Mouse (Mus musculus) central nervous system, embryonic 11.5 days (tissue): ENCODE results near the gene Kdm6b. TPM values are rescaled to one million over a fixed set of nuclear protein-coding genes. Genes with fewer than 3 reads are reported as not detected.

Experiments used
- polyA plus RNA-seq: library from polyadenylated mRNA; depleted of rRNA; stranded (reverse); fragments of >200 nt; gene quantifications from 2 replicates; pipeline ENCODE4 v1.2.3, GENCODE M21; 2012; rRNA removed

The Kdm6b gene
- polyA plus RNA-seq: 23.4 and 26.2 TPM in 2 replicates

DNA sequence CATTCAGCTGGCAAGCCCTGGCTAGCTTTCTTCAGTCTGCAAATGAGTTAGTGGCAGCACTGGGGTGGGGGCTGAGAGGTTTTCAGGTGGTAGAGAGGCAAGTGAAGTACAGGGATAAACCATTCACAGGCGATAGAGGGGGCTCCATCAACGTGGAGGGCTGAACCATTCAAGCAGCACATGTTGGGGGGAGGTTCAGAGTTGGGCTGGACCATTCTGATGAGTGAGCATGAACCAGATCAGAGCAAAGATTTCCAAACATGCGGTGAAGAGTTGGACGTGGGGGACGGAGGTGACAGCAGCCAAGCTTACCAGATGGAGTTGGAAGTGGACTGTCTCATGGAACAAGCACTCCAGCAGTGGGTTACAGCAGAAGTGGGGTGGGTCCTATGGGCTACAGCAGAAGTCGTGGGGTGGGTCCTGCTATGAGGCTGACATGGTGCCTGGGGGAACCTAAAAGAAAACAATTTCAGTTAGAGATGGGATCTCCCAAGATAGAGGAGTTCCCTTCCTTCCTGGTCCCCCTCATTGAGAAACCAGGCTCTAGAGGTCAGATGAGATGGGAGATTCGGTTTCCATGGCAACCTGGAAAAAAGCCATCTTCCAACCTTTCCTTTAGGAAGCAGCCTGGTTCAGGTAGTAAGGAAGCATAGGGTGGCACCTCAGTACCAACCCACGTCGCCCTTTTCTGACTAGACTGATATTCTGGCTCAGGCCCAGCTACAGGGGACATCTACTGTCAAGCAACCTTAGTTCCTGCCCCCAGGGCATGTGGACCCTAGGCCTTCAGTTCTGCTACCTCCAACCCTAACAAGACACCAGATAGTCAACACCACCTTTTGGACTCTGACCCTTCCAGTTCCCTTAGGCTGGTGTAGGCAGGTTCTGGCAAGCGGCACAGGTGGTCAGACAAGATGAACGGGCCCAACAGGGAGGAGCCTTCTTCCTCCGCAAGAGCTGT is at the start of gene Kdm6b:
Gene Kdm6b, minus strand, starts transcription at position 455 of the 961 bp plus-strand sequence.

DNA sequence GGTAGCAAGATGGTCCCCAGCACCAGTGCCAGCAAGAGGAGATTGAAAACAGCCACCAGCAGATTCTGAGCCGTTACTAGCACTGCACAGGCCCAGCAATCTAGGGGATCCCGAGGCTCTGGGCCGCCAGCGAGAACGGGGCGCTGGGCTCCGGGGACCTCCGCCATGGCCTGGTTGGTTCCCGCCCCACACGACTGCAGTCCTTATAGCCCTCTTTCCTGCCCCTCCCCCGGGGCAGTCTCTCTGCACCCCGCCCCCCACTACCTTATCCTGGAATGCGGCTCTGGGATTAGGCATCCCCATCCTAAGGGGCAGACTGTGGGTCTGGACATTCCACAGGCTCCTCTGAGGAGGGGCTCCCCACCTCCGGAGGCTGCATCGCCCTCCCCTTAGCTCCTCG is 15.4 kb downstream of the Kdm6b start, which contains the start of gene Tmem88:
Gene Tmem88, minus strand, starts transcription at position 176 of the 400 bp plus-strand sequence.

DNA sequence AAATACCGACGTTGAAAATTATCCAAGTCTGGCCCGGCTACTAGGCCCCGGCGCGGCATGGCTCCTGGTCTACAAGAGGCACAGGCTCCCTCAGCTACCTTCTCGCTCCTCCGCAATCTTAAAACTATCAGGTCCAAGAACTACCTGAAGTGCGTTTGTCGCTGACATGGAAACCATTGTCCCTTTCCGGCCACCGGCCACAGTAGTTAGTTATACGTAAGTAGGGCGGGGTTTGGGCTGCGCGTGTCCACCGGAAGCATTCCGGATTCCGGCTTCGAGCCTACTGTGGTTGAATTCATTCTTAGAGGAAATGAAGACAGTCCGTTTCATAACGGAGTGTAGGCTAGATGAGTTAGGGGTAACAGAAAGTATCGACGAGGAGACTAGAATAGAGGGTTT is 18.2 kb downstream of the Kdm6b start, which contains the start of the genes Naa38 and Cyb5d1:
Gene Naa38, plus strand, starts transcription at position 253 of the 399 bp plus-strand sequence.
Gene Cyb5d1, minus strand, starts transcription at position 397 of the 399 bp plus-strand sequence.

DNA sequence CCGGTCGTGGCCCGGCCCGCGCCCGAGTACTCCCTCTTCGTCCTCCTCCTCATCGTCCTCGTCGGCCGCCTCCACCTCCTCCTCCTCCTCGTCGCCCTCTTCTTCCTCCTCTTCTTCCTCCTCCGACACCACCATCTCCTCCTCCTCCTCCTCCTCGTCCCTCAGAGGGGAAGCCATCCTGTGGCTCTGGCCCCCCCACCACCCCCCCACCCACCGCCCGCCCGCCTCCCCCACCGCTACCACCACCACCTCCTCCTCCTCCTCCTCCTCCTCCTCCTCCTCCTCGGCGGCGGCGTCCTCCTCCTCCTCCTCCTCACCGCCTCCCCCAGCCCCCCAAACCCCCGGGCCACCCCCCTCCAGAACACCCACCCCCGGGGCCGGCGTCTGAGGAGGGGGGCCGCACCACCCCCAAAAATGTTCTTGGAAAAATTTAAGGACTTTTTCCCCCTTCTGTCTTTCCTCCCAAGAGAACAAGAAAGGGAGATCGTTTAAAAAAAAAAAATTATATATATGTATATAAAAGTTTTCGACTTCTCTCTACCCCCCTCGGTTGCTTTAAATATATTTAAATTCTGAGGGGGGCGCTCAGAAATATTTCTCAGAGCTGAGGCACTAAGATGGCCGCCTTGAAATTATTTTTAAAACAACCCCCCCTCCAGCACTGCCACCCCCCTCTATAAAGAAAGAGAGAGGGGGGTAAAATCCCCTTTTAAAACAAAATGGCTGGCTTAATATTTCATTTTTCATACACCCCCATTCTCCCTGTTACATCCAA is 44.1 kb downstream of the Kdm6b start, which contains the start of gene Chd3:
Gene Chd3, minus strand, starts transcription at position 192 of the 775 bp plus-strand sequence.

Other genes with a start within 250 kb of the Kdm6b start
- gene Alox8, start 215.8 kb downstream of the Kdm6b start, polyA plus RNA-seq: 0.05 and 0.07 TPM in 2 replicates
- 0.05 and 0.06 TPM in 2 replicates for gene Gucy2e, start 176.6 kb downstream of the Kdm6b start, polyA plus RNA-seq
- gene Cntrob, start 89.9 kb downstream of the Kdm6b start, polyA plus RNA-seq: 49.2 and 87.7 TPM in 2 replicates
- gene Trappc1, start 89.7 kb downstream of the Kdm6b start, polyA plus RNA-seq: 142 and 178 TPM in 2 replicates
- gene Kcnab3, start 87.4 kb downstream of the Kdm6b start, polyA plus RNA-seq: 3.3 and 3.6 TPM in 2 replicates
- 23.9 and 43.4 TPM in 2 replicates for gene Rnf227, start 73.2 kb downstream of the Kdm6b start, polyA plus RNA-seq
- gene Chd3, start 44.3 kb downstream of the Kdm6b start, polyA plus RNA-seq: 300 and 312 TPM in 2 replicates
- gene Naa38, start 18.2 kb downstream of the Kdm6b start, polyA plus RNA-seq: 82.7 and 106 TPM in 2 replicates
- 32.4 and 41.8 TPM in 2 replicates for gene Cyb5d1, start 18.0 kb downstream of the Kdm6b start, polyA plus RNA-seq
- gene Tmem88, start 15.4 kb downstream of the Kdm6b start, polyA plus RNA-seq: 8.5 and 12.8 TPM in 2 replicates
- gene Dnah2, start 135.4 kb upstream of the Kdm6b start, polyA plus RNA-seq: 1.5 and 2.1 TPM in 2 replicates
- 60.4 and 60.6 TPM in 2 replicates for gene Efnb3, start 146.5 kb upstream of the Kdm6b start, polyA plus RNA-seq
- gene Wrap53, start 166.6 kb upstream of the Kdm6b start, polyA plus RNA-seq: 22.5 and 33.0 TPM in 2 replicates
- gene Trp53, start 166.7 kb upstream of the Kdm6b start, polyA plus RNA-seq: 151 and 154 TPM in 2 replicates
- 11.4 and 13.4 TPM in 2 replicates for gene Atp1b2, start 192.3 kb upstream of the Kdm6b start, polyA plus RNA-seq
- 0.86 and 1.6 TPM in 2 replicates for gene Shbg, start 204.2 kb upstream of the Kdm6b start, polyA plus RNA-seq
- gene Sat2, start 208.3 kb upstream of the Kdm6b start, polyA plus RNA-seq: 14.8 and 16.0 TPM in 2 replicates
- 126 and 156 TPM in 2 replicates for gene Fxr2, start 219.3 kb upstream of the Kdm6b start, polyA plus RNA-seq
- 0.12 and 0.22 TPM in 2 replicates for gene Sox15, start 241.6 kb upstream of the Kdm6b start, polyA plus RNA-seq
- 97.0 and 101 TPM in 2 replicates for gene Mpdu1, start 249.0 kb upstream of the Kdm6b start, polyA plus RNA-seq